Mouse (Mus musculus) thymus, postnatal 10 days (tissue): ENCODE measurements around the gene Higd1a.

Experiments
- DNase-seq, 2 experiments: peaks; one replicate each; pipeline ENCODE4 v3.0.0; 2021; ENCODE audit warnings: low spot score in 2 of 2

Gene Higd1a

GRCm38 (mm10) chr9:121858153-121858488 lies at the start of gene Higd1a:
Gene Higd1a, minus strand, starts transcription at chr9:121858362.
- no peak for DNase-seq

- no peak for DNase-seq
These were observed 49.4 kb upstream of the Higd1a start for GRCm38 (mm10) chr9:121907356-121908070.

GRCm38 (mm10) chr9:121906456-121906855 lies 48.3 kb upstream of the Higd1a start:
- DNase-seq = no peak

- no peak for DNase-seq
These were observed 47.5 kb upstream of the Higd1a start for GRCm38 (mm10) chr9:121905556-121906185.

- no peak for DNase-seq
These were observed 46.8 kb upstream of the Higd1a start for GRCm38 (mm10) chr9:121904946-121905345.

- no peak for DNase-seq
These were observed 46.2 kb upstream of the Higd1a start for GRCm38 (mm10) chr9:121904319-121904718.

GRCm38 (mm10) chr9:121903476-121904305 lies 45.5 kb upstream of the Higd1a start:
- no peak for DNase-seq

- no peak for DNase-seq
These were observed 43.8 kb upstream of the Higd1a start for GRCm38 (mm10) chr9:121901710-121902700.

GRCm38 (mm10) chr9:121900282-121900855 lies 42.2 kb upstream of the Higd1a start:
- no peak for DNase-seq

- no peak for DNase-seq
These were observed 41.1 kb upstream of the Higd1a start for GRCm38 (mm10) chr9:121899306-121899705.

GRCm38 (mm10) chr9:121898245-121898644 lies 40.1 kb upstream of the Higd1a start, which contains the start of gene Ackr2:
Gene Ackr2, plus strand, starts transcription at chr9:121898355.
- no peak for DNase-seq

GRCm38 (mm10) chr9:121896820-121897219 lies 38.7 kb upstream of the Higd1a start:
- DNase-seq = no peak

GRCm38 (mm10) chr9:121895392-121895993 lies 37.3 kb upstream of the Higd1a start:
- DNase-seq = no peak

GRCm38 (mm10) chr9:121894447-121894846 lies 36.3 kb upstream of the Higd1a start:
- no peak for DNase-seq

- DNase-seq = no peak
These were observed 34.0 kb upstream of the Higd1a start for GRCm38 (mm10) chr9:121892057-121892687.

- no peak for DNase-seq
These were observed 33.1 kb upstream of the Higd1a start for GRCm38 (mm10) chr9:121891301-121891700.

- peak; percentile 25 to 29 for DNase-seq
These were observed 32.3 kb upstream of the Higd1a start for GRCm38 (mm10) chr9:121890441-121890941.

- DNase-seq = no peak
These were observed 31.8 kb upstream of the Higd1a start for GRCm38 (mm10) chr9:121889927-121890440.

GRCm38 (mm10) chr9:121882015-121882457 lies 23.9 kb upstream of the Higd1a start:
- DNase-seq = no peak
